Mouse (Mus musculus) liver, embryonic 16.5 days (tissue): ENCODE data around the gene Rcvrn. TPM values are rescaled to one million over a fixed set of nuclear protein-coding genes. Genes with fewer than 3 reads are reported as not detected.

Source experiments
- ATAC-seq: fragments of 200-750 bp; cut with Nextera tagmentation; 2 replicates; pipeline ENCODE4 v1.8.0; 2017; ENCODE audit warnings: low read depth, mild to moderate bottlenecking, moderate number of reproducible peaks, moderate library complexity
- H3K27ac ChIP-seq: fragments of 300-500 bp; sonication (generic); 2 replicates; pipeline ENCODE4 v1.5.1; 2014; ENCODE audit warnings: mild to moderate bottlenecking, low read length
- H3K27me3 ChIP-seq: fragments of 300-500 bp; sonication (generic); 2 replicates; pipeline ENCODE4 v1.6.1; 2014; ENCODE audit warnings: low read depth, low read length, mixed read lengths; ENCODE audit not compliant: control insufficient read depth, insufficient read depth
- H3K36me3 ChIP-seq: fragments of 300-500 bp; sonication (generic); 2 replicates; pipeline ENCODE4 v1.6.1; 2014; ENCODE audit warnings: mild to moderate bottlenecking; ENCODE audit not compliant: control insufficient read depth, insufficient read depth
- H3K4me1 ChIP-seq: fragments of 300-500 bp; sonication (generic); 2 replicates; pipeline ENCODE4 v1.6.1; 2014; ENCODE audit warnings: low read depth, low read length, mixed read lengths; ENCODE audit not compliant: control insufficient read depth
- H3K4me2 ChIP-seq: fragments of 300-500 bp; sonication (generic); 2 replicates; pipeline ENCODE4 v1.6.1; 2014; ENCODE audit warnings: low read depth, low read length, mixed read lengths
- H3K4me3 ChIP-seq: fragments of 300-500 bp; sonication (generic); 2 replicates; pipeline ENCODE4 v1.5.1; 2014; ENCODE audit warnings: low read depth, mild to moderate bottlenecking, low read length
- H3K9ac ChIP-seq: fragments of 300-500 bp; sonication (generic); 2 replicates; pipeline ENCODE4 v1.6.1; 2014; ENCODE audit warnings: low read depth, low read length
- H3K9me3 ChIP-seq: fragments of 300-500 bp; sonication (generic); replicated peaks from 2 replicates; pipeline ENCODE4 v1.6.1; 2016; ENCODE audit warnings: low read length; ENCODE audit not compliant: control insufficient read depth
- WGBS: fragments of 180-500 bp; shearing (Covaris S2); extraction: QIAGEN DNeasy Blood & Tissue Kit; methylation state at CpG from one replicate; pipeline ENCODE4 v1.1.7; 2014; ENCODE audit not compliant: insufficient replicate concordance; 5-methylcytosine and 5-hydroxymethylcytosine counted together
- polyA plus RNA-seq: library from polyadenylated mRNA; unstranded; fragments of >200 nt; fragmentation: Nextera tagmentation; extraction: Ambion mirVana; gene quantifications from 2 replicates; pipeline ENCODE4 v1.2.1, GENCODE M21; 2015

Rcvrn gene
- polyA plus RNA-seq, 1 experiment from 2014 or later, result not detected

- H3K4me1 ChIP-seq, result no peaks in the 10 kb centered on the region
- H3K4me2 ChIP-seq, result no peak overlapping the region
- no peak overlapping the region for H3K4me3 ChIP-seq
- no peak overlapping the region for H3K9ac ChIP-seq
- H3K27me3 ChIP-seq, result no peaks in the 10 kb centered on the region
- no peak overlapping the region for H3K27ac ChIP-seq
- H3K36me3 ChIP-seq, result no peaks in the 10 kb centered on the region
- ATAC-seq, result no peak
- H3K9me3 ChIP-seq, result no peaks in the 10 kb centered on the region
- 59% methylated on average over 4 of the region's 4 CpGs for WGBS
These were observed 40.6 kb upstream of the Rcvrn start for GRCm38 (mm10) chr11:67654514-67654913.

- H3K4me2 ChIP-seq, result no peak overlapping the region
- 64% methylated on average over 17 of the region's 17 CpGs for WGBS
- no peaks in the 10 kb centered on the region for H3K9me3 ChIP-seq
- H3K9ac ChIP-seq, result no peak overlapping the region
- no peak for ATAC-seq
- H3K27me3 ChIP-seq, result no peaks in the 10 kb centered on the region
- H3K36me3 ChIP-seq, result no peaks in the 10 kb centered on the region
- H3K4me3 ChIP-seq, result no peak overlapping the region
- no peaks in the 10 kb centered on the region for H3K4me1 ChIP-seq
- no peak overlapping the region for H3K27ac ChIP-seq
These were observed 39.7 kb upstream of the Rcvrn start for GRCm38 (mm10) chr11:67655236-67655959.

- Histone ChIP-seq H3K27me3 (no peaks in the 10 kb centered on the region), H3K4me1 (no peaks in the 10 kb centered on the region), H3K4me3 (no peak overlapping the region), H3K27ac (no peak overlapping the region), H3K36me3 (no peaks in the 10 kb centered on the region), H3K9me3 (no peaks in the 10 kb centered on the region), H3K9ac (no peak overlapping the region), H3K4me2 (no peak overlapping the region)
- ATAC-seq, result no peak
- WGBS, result 50% methylated on average over 7 of the region's 7 CpGs
These were observed 38.8 kb upstream of the Rcvrn start for GRCm38 (mm10) chr11:67656366-67656765.

GRCm38 (mm10) chr11:67656811-67657210, 38.3 kb upstream of the Rcvrn start:
- Histone ChIP-seq H3K9ac (no peak overlapping the region), H3K4me3 (no peak overlapping the region), H3K9me3 (no peaks in the 10 kb centered on the region), H3K27me3 (no peaks in the 10 kb centered on the region), H3K4me1 (no peaks in the 10 kb centered on the region), H3K4me2 (no peak overlapping the region), H3K27ac (no peak overlapping the region), H3K36me3 (no peaks in the 10 kb centered on the region)
- WGBS, result 74% methylated on average over 9 of the region's 9 CpGs
- ATAC-seq, result no peak

DNA sequence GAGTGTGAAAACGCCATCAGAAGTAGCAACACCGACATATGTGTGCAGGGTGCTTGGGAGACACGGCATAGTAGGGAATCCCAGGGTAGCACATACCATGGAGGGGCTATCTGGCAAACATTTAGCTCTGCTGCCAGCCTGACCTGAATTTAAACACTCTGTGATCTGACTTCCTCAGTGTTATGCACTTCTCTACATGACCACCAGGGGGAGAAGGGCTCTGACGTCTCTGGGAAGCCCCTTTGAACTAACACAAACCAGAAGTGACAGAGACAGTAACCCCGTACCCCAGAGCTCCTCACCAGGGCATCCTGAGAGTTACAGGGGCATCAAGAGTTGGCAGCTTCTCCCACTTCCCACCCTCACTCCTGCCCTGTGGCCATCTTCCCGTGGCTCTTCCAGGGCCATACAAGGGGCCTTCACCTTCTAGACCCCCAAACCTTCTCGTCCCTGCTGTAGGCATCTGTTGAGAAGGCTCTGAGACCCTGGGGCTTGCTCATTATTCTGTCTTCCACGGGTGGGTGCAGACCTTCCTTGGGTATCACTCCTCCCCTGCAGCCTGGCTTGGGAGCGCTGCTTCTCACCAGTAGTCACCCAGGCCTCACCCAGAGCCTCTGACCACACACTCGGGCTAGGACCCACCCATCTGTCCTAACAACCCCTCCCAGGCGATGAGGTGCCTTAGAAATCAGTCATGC, 37.3 kb upstream of the Rcvrn start:
- Histone ChIP-seq H3K4me2 (no peak overlapping the region), H3K9ac (no peak overlapping the region), H3K27ac (no peak overlapping the region), H3K9me3 (no peaks in the 10 kb centered on the region), H3K36me3 (no peaks in the 10 kb centered on the region), H3K4me1 (no peaks in the 10 kb centered on the region), H3K27me3 (no peaks in the 10 kb centered on the region), H3K4me3 (no peak overlapping the region)
- 32% methylated on average over 11 of the region's 11 CpGs for WGBS
- ATAC-seq, result no peak

DNA sequence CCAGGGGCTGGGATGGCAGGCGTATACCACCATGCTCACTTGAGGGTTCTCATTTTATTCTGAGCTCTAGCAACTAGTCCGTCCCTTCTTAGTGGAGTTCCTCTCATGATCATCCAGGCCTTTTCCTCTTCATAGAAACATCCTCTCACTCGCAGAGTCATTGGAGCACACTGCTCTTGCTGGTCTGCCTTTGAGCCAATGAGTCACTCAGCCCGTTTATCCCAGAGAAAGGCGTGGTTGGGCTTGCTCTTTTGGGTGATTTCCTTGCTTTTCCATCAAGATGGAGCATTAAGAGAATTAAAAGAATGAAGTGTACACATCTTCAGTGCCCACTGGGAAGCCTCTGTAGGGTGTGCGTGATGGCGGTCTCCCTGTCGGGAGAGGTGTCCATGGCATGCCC, 33.7 kb upstream of the Rcvrn start:
- Histone ChIP-seq H3K27ac (no peak overlapping the region), H3K9me3 (no peaks in the 10 kb centered on the region), H3K4me2 (no peak overlapping the region), H3K27me3 (no peaks in the 10 kb centered on the region), H3K36me3 (no peaks in the 10 kb centered on the region), H3K9ac (no peak overlapping the region), H3K4me3 (no peak overlapping the region), H3K4me1 (no peaks in the 10 kb centered on the region)
- WGBS, result 70% methylated on average over 8 of the region's 8 CpGs
- no peak for ATAC-seq

DNA sequence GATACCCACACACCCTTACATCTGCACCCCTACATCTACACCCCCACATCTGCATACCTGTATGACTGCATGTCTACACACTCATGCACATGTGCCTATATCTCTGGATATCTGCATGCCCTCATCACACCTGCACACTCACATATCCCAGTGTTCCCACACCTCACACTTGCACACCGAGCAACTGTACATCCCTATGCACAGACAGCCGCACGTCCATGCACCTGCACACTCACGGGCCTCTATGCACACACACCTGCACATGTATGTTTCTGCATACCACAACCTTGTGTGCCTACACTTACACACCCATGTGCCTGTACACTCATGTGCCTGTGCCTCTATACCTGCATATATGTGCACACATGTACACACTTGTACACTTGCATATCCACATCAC, 31.7 kb upstream of the Rcvrn start:
- Histone ChIP-seq H3K4me2 (no peak overlapping the region), H3K4me1 (no peaks in the 10 kb centered on the region), H3K4me3 (no peak overlapping the region), H3K9ac (no peak overlapping the region), H3K27ac (no peak overlapping the region), H3K9me3 (no peaks in the 10 kb centered on the region), H3K36me3 (no peaks in the 10 kb centered on the region), H3K27me3 (no peaks in the 10 kb centered on the region)
- no peak for ATAC-seq
- 70% methylated on average over 4 of the region's 4 CpGs for WGBS

GRCm38 (mm10) chr11:67664261-67664660, 30.9 kb upstream of the Rcvrn start:
- H3K4me3 ChIP-seq, result no peak overlapping the region
- no peaks in the 10 kb centered on the region for H3K36me3 ChIP-seq
- no peak overlapping the region for H3K27ac ChIP-seq
- no peaks in the 10 kb centered on the region for H3K9me3 ChIP-seq
- 48% methylated on average over 3 of the region's 3 CpGs for whole genome bisulfite sequencing
- no peak for ATAC-seq
- no peaks in the 10 kb centered on the region for H3K27me3 ChIP-seq
- no peaks in the 10 kb centered on the region for H3K4me1 ChIP-seq
- H3K9ac ChIP-seq, result no peak overlapping the region
- H3K4me2 ChIP-seq, result no peak overlapping the region

GRCm38 (mm10) chr11:67664918-67665317, 30.2 kb upstream of the Rcvrn start:
- H3K9me3 ChIP-seq, result no peaks in the 10 kb centered on the region
- no peak overlapping the region for H3K9ac ChIP-seq
- no peaks in the 10 kb centered on the region for H3K27me3 ChIP-seq
- H3K4me3 ChIP-seq, result no peak overlapping the region
- H3K4me2 ChIP-seq, result no peak overlapping the region
- no peaks in the 10 kb centered on the region for H3K36me3 ChIP-seq
- H3K4me1 ChIP-seq, result no peaks in the 10 kb centered on the region
- no peak for ATAC-seq
- no peak overlapping the region for H3K27ac ChIP-seq
- 61% methylated on average over 6 of the region's 6 CpGs for WGBS
